Mouse (Mus musculus) neural tube, embryonic 15.5 days (tissue): ENCODE measurements at regions not wholly inside any gene's neighbourhood (a gene's known extent, or its start where the extent isn't known, plus 50 kb on each side); places are given as distances from the start of the nearest gene placed in this dataset.

ENCODE experiments used
- ATAC-seq: fragments of 200-750 bp; cut with Nextera tagmentation; 2 replicates; pipeline ENCODE4 v1.8.0; 2017; ENCODE audit warnings: mild to moderate bottlenecking, moderate TSS enrichment, moderate library complexity; ENCODE audit not compliant: low FRiP score
- H3K27ac ChIP-seq: fragments of 300-500 bp; sonication (generic); replicated peaks from 2 replicates; pipeline ENCODE4 v1.5.1; 2015; ENCODE audit warnings: mild to moderate bottlenecking, inconsistent platforms
- H3K27me3 ChIP-seq: fragments of 300-500 bp; sonication (generic); replicated peaks from 2 replicates; pipeline ENCODE4 v1.6.1; 2015; ENCODE audit warnings: inconsistent platforms
- H3K36me3 ChIP-seq: fragments of 300-500 bp; sonication (generic); 2 replicates; pipeline ENCODE4 v1.6.1; 2015; ENCODE audit warnings: inconsistent platforms
- H3K4me1 ChIP-seq: fragments of 300-500 bp; sonication (generic); 2 replicates; pipeline ENCODE4 v1.6.1; 2015; ENCODE audit warnings: inconsistent platforms
- H3K4me2 ChIP-seq: fragments of 300-500 bp; sonication (generic); 2 replicates; pipeline ENCODE4 v1.6.1; 2015; ENCODE audit warnings: inconsistent platforms, mild to moderate bottlenecking, moderate library complexity
- H3K4me3 ChIP-seq: fragments of 300-500 bp; sonication (generic); replicated peaks from 2 replicates; pipeline ENCODE4 v1.5.1; 2015; ENCODE audit warnings: mild to moderate bottlenecking, inconsistent platforms
- H3K9ac ChIP-seq: fragments of 300-500 bp; sonication (generic); replicated peaks from 2 replicates; pipeline ENCODE4 v1.6.1; 2015; ENCODE audit warnings: mild to moderate bottlenecking, inconsistent platforms
- H3K9me3 ChIP-seq: fragments of 300-500 bp; sonication (generic); replicated peaks from 2 replicates; pipeline ENCODE4 v1.6.1; 2016; ENCODE audit warnings: inconsistent platforms
- WGBS: fragments of 180-500 bp; shearing (Covaris S2); methylation state at CpG from one replicate; pipeline ENCODE4 v1.1.7; 2015; ENCODE audit warnings: mixed read lengths; 5-methylcytosine and 5-hydroxymethylcytosine counted together

DNA sequence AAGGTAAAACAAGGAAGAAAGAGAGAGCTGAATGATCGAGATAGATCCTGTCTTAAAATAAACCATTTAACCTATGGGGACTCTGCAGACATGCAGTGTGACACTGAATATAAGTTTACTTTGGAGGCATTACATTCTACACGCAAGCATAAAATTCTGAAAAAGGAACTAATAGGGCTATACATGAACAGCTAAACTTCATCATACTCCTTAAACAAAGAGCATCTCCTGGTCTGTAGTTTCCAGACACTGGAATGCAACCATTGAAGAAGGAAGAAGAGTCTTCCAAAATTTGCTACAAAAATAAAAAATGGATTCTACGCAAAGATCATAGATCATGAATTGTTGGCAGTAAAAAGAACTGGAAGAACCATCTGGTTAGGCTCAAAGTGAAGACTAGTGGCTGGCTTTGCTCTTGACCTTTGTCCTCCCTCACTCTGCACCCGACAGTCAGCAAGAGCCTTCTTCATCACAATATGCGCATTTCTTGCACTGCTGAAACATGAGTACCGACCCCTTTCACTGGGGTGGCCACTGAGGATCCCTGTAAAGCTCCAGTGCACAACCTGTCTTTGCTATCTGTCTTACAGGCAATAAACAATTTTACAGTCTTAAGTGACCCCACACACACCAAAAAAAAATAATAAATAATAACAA lies 112.2 kb upstream of the BC052040 start:
- no peak for ATAC-seq
- no peak overlapping the region for H3K4me2 ChIP-seq
- no peak overlapping the region for H3K27ac ChIP-seq
- no peaks in the 10 kb centered on the region for H3K36me3 ChIP-seq
- H3K4me3 ChIP-seq, result no peak overlapping the region
- no peaks in the 10 kb centered on the region for H3K27me3 ChIP-seq
- WGBS, result 73% methylated on average over 6 of the region's 6 CpGs
- no peaks in the 10 kb centered on the region for H3K4me1 ChIP-seq
- H3K9ac ChIP-seq, result no peak overlapping the region
- H3K9me3 ChIP-seq, result no peaks in the 10 kb centered on the region

DNA sequence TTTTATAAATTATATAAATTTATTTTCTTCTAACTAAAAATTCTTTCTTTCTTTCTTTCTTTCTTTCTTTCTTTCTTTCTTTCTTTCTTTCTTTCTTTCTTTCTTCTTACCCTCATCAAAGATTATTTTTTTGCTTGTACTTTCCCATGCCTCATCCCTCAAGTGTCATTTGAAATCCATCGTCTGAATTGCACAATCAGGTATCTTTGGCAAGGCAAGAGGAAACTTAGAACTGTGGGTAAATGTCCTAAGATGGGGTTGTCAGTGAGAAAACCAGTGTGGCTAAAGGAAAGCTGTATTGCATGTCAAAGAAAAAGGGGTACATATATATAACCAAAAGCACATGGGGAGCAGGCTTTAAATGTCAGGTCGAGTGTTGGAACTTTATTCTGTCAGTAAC lies 109.1 kb upstream of the BC052040 start:
- Histone ChIP-seq H3K4me3 (no peak overlapping the region), H3K4me1 (no peaks in the 10 kb centered on the region), H3K4me2 (no peak overlapping the region), H3K27ac (no peak overlapping the region), H3K9me3 (no peaks in the 10 kb centered on the region), H3K9ac (no peak overlapping the region), H3K27me3 (no peaks in the 10 kb centered on the region), H3K36me3 (no peaks in the 10 kb centered on the region)
- WGBS, result 92% methylated on average over 2 of the region's 2 CpGs
- no peak for ATAC-seq

DNA sequence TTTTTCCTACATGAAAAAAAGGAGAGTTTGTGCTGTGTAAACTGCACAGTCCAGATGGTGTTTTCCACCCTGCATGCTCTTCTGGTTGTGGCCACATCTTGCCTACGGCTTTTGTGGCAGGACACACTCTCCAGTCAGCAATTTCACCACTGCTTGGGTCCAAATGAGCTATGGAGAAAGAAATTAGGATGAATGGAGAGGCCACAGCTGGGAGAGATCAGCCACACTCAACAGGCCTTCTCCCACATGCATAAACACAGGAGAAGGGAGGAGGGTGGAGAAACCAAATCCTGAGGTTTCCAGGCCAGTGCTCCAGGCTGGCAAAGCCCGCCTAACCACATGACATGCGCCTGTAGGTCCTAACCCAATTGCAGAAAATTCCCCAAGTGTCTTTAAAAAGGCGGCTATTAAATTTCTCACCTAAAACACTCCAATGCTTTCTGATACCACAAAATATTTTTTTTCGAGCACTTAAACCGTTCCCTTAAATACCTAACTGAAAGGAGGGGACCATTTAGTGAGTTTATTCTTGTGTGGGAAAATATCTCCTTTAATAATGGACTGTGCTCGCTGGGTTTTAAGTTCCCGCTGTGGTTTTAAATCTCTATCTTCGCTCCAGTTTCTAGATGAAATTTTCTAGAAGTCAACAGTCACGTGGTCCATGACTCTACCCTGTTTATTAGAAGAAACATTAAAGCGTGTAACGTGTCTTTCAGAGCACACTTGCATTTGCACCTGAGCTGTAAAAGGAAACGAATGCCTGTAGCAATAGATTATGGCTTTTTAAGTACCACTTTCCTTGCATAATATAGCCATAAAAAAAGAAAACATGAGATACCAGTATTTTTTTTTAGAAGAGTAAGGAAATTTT lies 97.9 kb upstream of the BC052040 start:
- no peak overlapping the region for H3K9ac ChIP-seq
- H3K36me3 ChIP-seq, result no peaks in the 10 kb centered on the region
- H3K4me2 ChIP-seq, result no peak overlapping the region
- peak; percentile 50; the same call in 1 of the 2 replicates for ATAC-seq
- H3K27ac ChIP-seq, result no peak overlapping the region
- no peak overlapping the region for H3K4me3 ChIP-seq
- H3K27me3 ChIP-seq, result no peaks in the 10 kb centered on the region
- peaks cover 4% of the 10 kb centered on the region; the same call in 1 of the 2 replicates for H3K4me1 ChIP-seq
- no peaks in the 10 kb centered on the region for H3K9me3 ChIP-seq
- 59% methylated on average over 13 of the region's 13 CpGs for WGBS

DNA sequence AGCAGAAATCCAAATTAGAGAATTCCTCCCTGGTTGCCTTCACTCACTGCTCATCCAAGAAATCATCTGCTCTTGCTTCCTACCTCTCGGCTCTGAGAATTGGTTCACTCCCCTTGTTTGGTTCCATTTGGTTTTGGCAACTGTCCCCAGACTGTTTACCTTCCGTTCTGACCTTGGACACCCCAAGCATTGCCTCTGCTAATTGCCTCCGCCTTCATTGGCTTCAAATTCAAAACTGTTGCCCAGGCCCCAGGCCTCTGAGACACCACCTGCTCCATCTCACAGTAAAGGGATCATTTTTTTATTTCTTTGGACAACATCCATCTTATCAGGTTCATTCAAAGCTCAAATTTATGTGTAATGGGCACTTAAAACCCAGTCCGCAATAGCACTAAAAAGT lies 93.1 kb upstream of the BC052040 start:
- no peaks in the 10 kb centered on the region for H3K27me3 ChIP-seq
- no peak overlapping the region for H3K4me2 ChIP-seq
- 65% methylated on average over 4 of the region's 4 CpGs for WGBS
- ATAC-seq, result no peak
- H3K4me1 ChIP-seq, result peaks cover 2% of the 10 kb centered on the region; the same call in 1 of the 2 replicates
- no peaks in the 10 kb centered on the region for H3K36me3 ChIP-seq
- no peaks in the 10 kb centered on the region for H3K9me3 ChIP-seq
- no peak overlapping the region for H3K9ac ChIP-seq
- no peak overlapping the region for H3K4me3 ChIP-seq
- H3K27ac ChIP-seq, result no peak overlapping the region

DNA sequence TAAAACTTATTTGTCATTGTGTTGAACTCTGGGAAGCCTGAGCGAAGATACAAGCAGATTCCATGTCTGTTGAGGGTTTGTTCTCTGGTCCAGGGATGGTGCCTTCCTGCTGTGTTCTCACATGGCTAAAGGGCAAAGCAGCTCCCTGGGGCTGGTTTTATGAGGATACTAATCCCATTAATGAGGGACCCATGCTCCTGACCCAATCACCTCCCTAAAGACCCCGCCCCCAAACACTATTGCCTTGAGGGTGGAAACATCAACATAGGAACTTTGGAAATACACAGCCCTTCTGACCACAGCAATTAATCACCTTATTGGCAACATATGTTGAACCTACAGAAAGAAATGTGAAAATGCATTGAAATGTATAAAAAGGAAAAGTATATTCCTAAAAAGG lies 88.5 kb upstream of the BC052040 start:
- Histone ChIP-seq H3K27ac (no peak overlapping the region), H3K9me3 (no peaks in the 10 kb centered on the region), H3K36me3 (no peaks in the 10 kb centered on the region), H3K4me1 (no peaks in the 10 kb centered on the region), H3K4me3 (no peak overlapping the region), H3K4me2 (no peak overlapping the region), H3K9ac (no peak overlapping the region), H3K27me3 (no peaks in the 10 kb centered on the region)
- WGBS, result 43% methylated on average over 2 of the region's 2 CpGs
- no peak for ATAC-seq

DNA sequence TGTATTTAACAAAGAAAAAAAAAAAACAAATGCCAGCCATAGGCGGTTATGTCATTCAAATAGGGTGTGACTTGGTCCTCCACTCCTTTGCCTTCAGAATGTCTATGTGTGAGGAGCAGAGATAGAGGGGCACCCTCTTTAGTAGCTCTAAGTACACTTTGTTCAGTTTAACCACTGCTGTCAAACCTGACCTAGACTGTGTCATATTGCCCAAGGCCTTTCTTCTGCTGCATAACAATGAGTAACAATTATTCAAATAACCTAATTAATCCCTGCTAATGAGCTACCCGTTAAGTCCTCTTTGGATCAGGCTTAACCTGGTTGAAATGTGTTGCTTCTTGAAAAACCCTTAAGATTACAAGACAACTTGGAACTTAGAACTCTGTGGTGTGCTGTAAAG lies 81.6 kb upstream of the BC052040 start:
- Histone ChIP-seq H3K4me2 (no peak overlapping the region), H3K9ac (no peak overlapping the region), H3K4me3 (no peak overlapping the region), H3K9me3 (no peaks in the 10 kb centered on the region), H3K27me3 (no peaks in the 10 kb centered on the region), H3K36me3 (no peaks in the 10 kb centered on the region), H3K4me1 (no peaks in the 10 kb centered on the region), H3K27ac (no peak overlapping the region)
- 74% methylated on average over 2 of the region's 2 CpGs for WGBS
- no peak for ATAC-seq

DNA sequence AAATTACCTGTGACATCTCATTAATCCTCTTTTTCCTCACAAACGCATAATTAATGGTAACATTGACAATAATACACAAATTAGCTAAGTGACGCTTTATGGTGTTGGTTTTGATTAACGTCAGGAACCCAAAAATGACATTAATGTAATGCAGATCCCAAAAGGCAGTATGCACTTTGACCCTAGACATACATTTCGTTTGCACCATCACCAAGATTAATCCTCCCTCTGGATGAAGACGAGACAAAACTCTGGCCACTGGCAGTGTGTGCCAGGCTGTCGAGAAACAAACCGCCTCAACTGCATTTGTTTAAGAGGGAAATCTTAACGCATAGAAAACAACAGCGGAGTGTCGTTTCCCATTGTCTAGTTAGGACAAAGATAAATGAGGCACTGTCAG lies 72.0 kb upstream of the BC052040 start:
- no peak overlapping the region for H3K27ac ChIP-seq
- 21% methylated on average over 10 of the region's 10 CpGs for WGBS
- no peaks in the 10 kb centered on the region for H3K36me3 ChIP-seq

DNA sequence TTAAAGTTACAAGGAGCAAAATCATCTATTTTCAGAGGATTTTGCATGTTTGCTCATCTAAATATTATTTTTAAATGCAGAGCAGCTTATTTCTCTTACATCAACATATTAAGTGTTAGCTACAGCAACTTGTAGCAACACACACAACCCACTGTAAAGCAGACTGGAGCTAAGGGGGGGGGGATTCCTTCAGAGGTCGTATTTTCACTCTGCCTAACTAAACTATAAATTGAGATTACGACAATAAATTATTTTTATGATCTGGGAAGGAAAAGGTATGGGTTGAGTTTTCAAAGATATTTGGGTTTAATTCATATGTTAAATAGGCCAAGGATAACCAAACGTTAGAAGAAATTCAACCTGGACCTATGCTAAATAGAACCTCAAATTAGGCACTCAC lies 70.4 kb upstream of the BC052040 start:
- Histone ChIP-seq H3K27ac (no peak overlapping the region), H3K27me3 (peaks cover 4% of the 10 kb centered on the region; the same call in 1 of the 2 replicates), H3K36me3 (no peaks in the 10 kb centered on the region), H3K9me3 (no peaks in the 10 kb centered on the region), H3K9ac (no peak overlapping the region), H3K4me1 (peaks cover 9% of the 10 kb centered on the region; the same call in 1 of the 2 replicates), H3K4me3 (no peak overlapping the region), H3K4me2 (no peak overlapping the region)
- no peak for ATAC-seq
- 42% methylated on average over 3 of the region's 3 CpGs for WGBS

More for the DNA sequence above, 72.0 kb upstream of the BC052040 start:
- Histone ChIP-seq H3K4me2 (peak overlapping the region; percentile 21; the same call in 1 of the 2 replicates), H3K4me1 (peaks cover 4% of the 10 kb centered on the region; the same call in 1 of the 2 replicates), H3K9me3 (no peaks in the 10 kb centered on the region), H3K27me3 (peaks cover 6% of the 10 kb centered on the region; the same call in 1 of the 2 replicates), H3K9ac (no peak overlapping the region), H3K4me3 (no peak overlapping the region)
- no peak for ATAC-seq

DNA sequence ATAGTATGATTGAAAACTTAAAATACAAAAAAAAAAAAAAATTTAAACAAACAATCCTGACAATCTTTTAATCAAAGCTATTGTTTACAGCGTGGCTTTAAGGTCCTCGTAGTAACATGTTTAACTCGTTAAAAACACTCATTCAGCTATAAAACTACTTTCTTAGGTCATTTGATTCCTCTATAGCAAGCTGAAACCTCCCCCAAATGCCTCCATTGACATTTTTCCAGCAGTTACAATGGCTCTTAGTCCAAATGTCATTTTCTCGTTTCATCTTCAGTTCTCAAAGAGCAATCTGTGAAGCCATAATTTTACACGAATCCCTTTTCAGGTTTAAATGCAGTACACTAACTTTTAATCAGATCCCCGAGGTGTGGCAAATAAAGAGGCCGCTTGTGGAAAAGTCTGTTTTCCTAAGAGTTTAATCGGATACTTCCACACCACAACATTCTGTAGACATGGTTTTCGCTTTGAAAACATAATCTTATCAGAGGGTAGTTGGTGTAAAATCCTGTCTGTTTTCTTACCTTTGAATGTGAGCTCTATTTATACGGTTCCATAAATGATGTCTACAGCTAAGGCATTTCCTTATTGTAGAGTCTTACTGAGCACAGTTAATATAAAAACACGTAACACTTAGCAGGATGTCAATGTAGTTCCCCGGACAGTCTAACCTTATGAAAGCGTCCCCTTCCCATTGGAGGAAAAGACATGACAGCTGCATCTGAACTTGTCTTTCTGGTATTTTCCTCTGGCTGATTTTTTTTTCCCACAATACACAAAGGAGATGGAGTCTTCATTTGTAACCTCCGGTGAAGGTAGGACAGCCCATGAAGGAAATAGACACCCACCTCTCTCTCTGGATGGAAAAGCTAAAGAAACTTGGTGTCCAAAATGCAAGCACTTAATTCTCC lies 69.6 kb upstream of the BC052040 start:
- Histone ChIP-seq H3K9me3 (no peaks in the 10 kb centered on the region), H3K27ac (no peak overlapping the region), H3K4me1 (peaks cover 9% of the 10 kb centered on the region; the same call in 1 of the 2 replicates), H3K4me3 (no peak overlapping the region), H3K4me2 (no peak overlapping the region), H3K9ac (no peak overlapping the region), H3K27me3 (peaks cover 4% of the 10 kb centered on the region; the same call in 1 of the 2 replicates), H3K36me3 (no peaks in the 10 kb centered on the region)
- no peak for ATAC-seq
- 65% methylated on average over 14 of the region's 14 CpGs for WGBS

DNA sequence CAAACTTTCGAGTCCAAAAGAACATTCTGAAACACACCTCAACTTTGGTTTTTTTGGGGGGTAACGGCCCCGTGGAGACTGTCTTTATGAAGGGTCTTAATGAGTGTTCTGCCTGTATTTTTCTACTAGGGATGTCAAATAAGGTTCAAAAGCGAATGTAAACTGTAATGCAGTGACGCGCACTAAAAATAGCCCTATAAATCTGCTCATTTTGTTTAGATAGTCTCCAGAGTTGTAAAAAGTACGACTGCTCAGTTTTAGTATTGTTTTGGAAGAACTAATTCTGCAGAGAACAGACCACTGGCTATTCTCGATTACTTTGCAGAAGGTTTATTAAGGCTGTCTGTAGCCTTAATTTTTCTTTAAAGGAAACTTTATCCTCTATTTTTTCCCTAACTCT lies 68.6 kb upstream of the BC052040 start:
- WGBS, result 36% methylated on average over 8 of the region's 8 CpGs
- Histone ChIP-seq H3K27ac (no peak overlapping the region), H3K9ac (no peak overlapping the region), H3K4me2 (no peak overlapping the region), H3K9me3 (no peaks in the 10 kb centered on the region), H3K4me1 (peaks cover 9% of the 10 kb centered on the region; the same call in 1 of the 2 replicates), H3K36me3 (no peaks in the 10 kb centered on the region), H3K4me3 (no peak overlapping the region), H3K27me3 (peaks cover 4% of the 10 kb centered on the region; the same call in 1 of the 2 replicates)
- no peak for ATAC-seq

DNA sequence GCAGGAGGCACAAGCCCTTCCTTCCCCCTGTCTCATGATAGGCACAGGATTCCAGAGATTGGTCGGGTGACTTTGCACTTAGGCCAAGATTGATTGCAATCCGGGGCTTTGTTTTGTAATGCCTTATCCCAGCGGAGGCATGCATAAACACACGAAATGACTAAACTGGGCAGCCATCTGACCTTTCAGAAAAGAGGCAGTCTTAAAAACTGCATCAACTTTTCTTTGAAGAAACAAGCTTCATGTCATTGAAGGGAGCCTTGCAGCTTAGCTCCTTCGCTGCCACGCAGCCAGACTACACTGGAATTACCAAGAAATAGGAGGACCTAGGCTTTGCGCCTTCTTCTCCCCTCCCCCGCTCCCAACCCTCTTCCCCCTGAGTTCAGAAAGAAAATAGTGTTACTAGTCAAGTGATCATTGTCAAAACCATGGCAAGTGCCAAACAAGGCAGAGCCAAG lies 67.7 kb upstream of the BC052040 start:
- peak overlapping the region; percentile 16; the same call in 1 of the 2 replicates for H3K4me2 ChIP-seq
- no peak overlapping the region for H3K27ac ChIP-seq
- no peaks in the 10 kb centered on the region for H3K36me3 ChIP-seq
- peaks cover 4% of the 10 kb centered on the region; the same call in 1 of the 2 replicates for H3K27me3 ChIP-seq
- H3K4me3 ChIP-seq, result no peak overlapping the region
- H3K4me1 ChIP-seq, result peaks cover 9% of the 10 kb centered on the region; the same call in 1 of the 2 replicates
- no peaks in the 10 kb centered on the region for H3K9me3 ChIP-seq
- WGBS, result 4% methylated on average over 8 of the region's 8 CpGs
- ATAC-seq, result no peak
- no peak overlapping the region for H3K9ac ChIP-seq
